Mouse (Mus musculus) small intestine, adult 2 months (tissue): ENCODE measurements around the gene Bahcc1.

Source experiments
- CTCF ChIP-seq: fragments of 200-500 bp; IDR thresholded peaks from 2 replicates; pipeline ENCODE4 v1.5.1; 2012; ENCODE audit warnings: low read depth, mild to moderate bottlenecking, control low read depth, inconsistent platforms, low read length, moderate library complexity, mixed read lengths; ENCODE audit not compliant: insufficient replicate concordance, insufficient read length; ENCODE audit errors: extremely low read depth
- POLR2A ChIP-seq: fragments of 200-500 bp; IDR thresholded peaks from 2 replicates; pipeline ENCODE4 v1.6.1; 2012; ENCODE audit warnings: low read depth, mild to moderate bottlenecking, control low read depth, inconsistent platforms, low read length, moderate library complexity

DNA sequence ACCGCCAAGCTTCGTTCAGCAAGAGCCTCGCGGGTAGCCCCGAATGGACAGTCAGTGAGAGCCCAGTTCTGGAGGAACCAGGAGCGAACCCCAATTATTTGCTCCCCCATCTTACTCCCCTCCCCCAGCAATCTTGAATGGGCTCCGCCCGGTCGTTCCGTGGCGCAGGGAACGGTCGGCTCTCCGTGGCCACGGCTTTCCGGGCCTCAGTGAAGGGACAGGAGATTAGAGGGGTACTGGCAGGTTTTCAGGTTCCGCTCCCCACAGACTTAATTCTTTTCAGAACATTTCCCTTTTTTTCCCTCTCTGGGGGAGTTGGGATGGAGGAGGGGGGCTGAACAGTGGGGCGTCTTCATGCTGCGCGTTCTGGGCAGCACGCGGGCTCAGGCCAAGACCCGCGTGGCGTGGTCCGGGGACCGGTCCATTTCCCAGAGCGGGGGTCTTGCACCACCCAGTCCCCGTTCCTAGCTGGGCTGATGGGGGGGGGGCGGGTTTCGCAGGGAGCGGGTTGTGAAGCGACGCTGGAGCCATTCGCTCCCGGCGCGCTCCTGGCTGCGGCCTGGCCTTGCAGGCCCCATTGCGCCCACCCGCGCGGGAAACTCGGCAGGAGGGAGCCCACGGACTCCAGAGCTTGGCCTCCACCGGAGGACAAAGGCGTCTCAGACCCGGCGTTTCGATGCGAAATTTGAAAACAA, 841 bp downstream of the Bahcc1 start:
- TF ChIP-seq CTCF (peak; percentile 13; the same call in 1 of the 2 replicates), POLR2A (peak; percentile 10; the same call in 1 of the 2 replicates)
